Mouse (Mus musculus): Measurements from ENCODE around the gene Dnah8.

GRCm38 (mm10) chr17:30664856-30665255, 40.7 kb downstream of the Dnah8 start:
- TF ChIP-seq CTCF (IDR thresholded peaks at IDR 0.05; ENCODE audit: borderline replicate concordance, extremely low read depth, insufficient read depth, insufficient read length) (no peak), POLR2A (IDR thresholded peaks at IDR 0.05; ENCODE audit: borderline replicate concordance, extremely low read depth, insufficient read depth, insufficient read length, poor library complexity, severe bottlenecking) (no peak)
